In the genomic region with DNA sequence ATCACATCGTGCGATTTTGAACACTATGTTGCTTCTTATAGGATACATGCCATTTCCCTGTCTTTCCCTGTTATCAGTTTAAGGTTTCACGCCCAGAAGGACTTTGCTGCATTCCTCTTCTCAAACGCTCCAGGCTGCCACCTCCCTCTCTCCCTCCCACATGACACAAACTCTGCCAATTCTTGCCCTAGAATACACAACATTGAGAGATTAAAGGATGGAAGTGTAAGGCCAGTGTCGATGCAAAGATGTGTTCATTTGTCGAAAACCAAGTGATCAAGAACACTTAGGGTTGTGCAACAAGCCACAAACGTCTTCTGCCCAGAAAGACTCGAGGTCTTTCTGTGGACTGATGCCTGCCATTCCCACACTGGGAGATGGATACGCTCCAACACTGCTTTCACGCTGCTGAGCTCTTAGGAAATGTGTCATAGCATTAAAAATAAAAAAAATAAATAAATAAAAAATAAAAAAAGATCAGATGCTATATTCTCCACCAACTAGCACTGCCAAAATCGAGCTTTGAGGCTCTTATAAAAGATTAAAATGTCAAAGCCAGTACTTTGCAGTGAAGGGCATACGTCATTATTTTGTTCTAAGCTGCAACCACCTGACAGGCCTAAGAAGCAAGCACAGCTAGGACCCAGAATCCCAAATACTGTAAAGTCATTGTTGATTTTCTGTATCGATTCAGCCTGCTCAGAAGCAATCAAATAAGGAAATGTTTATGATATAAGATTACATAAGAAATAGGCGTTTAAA, we compare ENCODE assay signal across 11 mouse cellular contexts. TPM values are rescaled to one million over a fixed set of nuclear protein-coding genes. Genes with fewer than 3 reads are reported as not detected.
A peak's percentile ranks its signal among the peaks of the same experiment; 100 is the strongest.
DNase-seq lines count a peak whose midpoint lies in the region; ATAC-seq lines count a peak whose summit lies in the region.
"Had no signal": no experiment of that assay in that cellular context is flagged by ENCODE, and none has a peak within 500 bp of the region (broad histone marks: within the 10 kb centered on the region; RNA-seq: fewer than 3 reads in every experiment).

No protein-coding gene starts in this region.

- H3K27ac ChIP-seq in embryonic facial prominence, embryonic 14.5 days (replicated peaks; ENCODE audit: low read depth, low read length) = no peak overlapping the region
- no peak overlapping the region for H3K27ac ChIP-seq in embryonic facial prominence, embryonic 10.5 days (replicated peaks)
- no peak overlapping the region for H3K27ac ChIP-seq in midbrain, embryonic 16.5 days (ENCODE audit: low read length)
- H3K27ac ChIP-seq: limb, embryonic 13.5 days had no signal

- peak; percentile 37; the same call in 1 of the 2 replicates for ATAC-seq in embryonic facial prominence, embryonic 14.5 days (ENCODE audit: low read depth)
- ATAC-seq in midbrain, embryonic 16.5 days = no peak

- no peaks in the 10 kb centered on the region for H3K36me3 ChIP-seq in embryonic facial prominence, embryonic 14.5 days (ENCODE audit: control insufficient read depth, insufficient read depth, low read length)
- H3K36me3 ChIP-seq in embryonic facial prominence, embryonic 10.5 days (replicated peaks) = no peaks in the 10 kb centered on the region
- H3K36me3 ChIP-seq in midbrain, embryonic 16.5 days (ENCODE audit: control insufficient read depth, insufficient read depth, low read length) = no peaks in the 10 kb centered on the region
- H3K36me3 ChIP-seq: limb, embryonic 13.5 days had no signal

- no peaks in the 10 kb centered on the region; the same call in 1 of the 2 replicates for H3K4me1 ChIP-seq in embryonic facial prominence, embryonic 14.5 days (ENCODE audit: control insufficient read depth, insufficient read depth, low read length)
- peaks cover 11% of the 10 kb centered on the region; the same call in 1 of the 2 replicates for H3K4me1 ChIP-seq in embryonic facial prominence, embryonic 10.5 days
- peaks cover 7% of the 10 kb centered on the region; the same call in 1 of the 2 replicates for H3K4me1 ChIP-seq in midbrain, embryonic 16.5 days (ENCODE audit: control insufficient read depth, insufficient read depth, low read length)

- 61% methylated on average over 14 of the region's 14 CpGs for WGBS in embryonic facial prominence, embryonic 14.5 days
- 68% methylated on average over 14 of the region's 14 CpGs for WGBS in embryonic facial prominence, embryonic 10.5 days
- 34% methylated on average over 14 of the region's 14 CpGs for WGBS in midbrain, embryonic 16.5 days

- H3K4me3 ChIP-seq in embryonic facial prominence, embryonic 14.5 days (ENCODE audit: low read depth, low read length) = no peak overlapping the region
- H3K4me3 ChIP-seq in embryonic facial prominence, embryonic 10.5 days = no peak overlapping the region
- no peak overlapping the region for H3K4me3 ChIP-seq in midbrain, embryonic 16.5 days (ENCODE audit: low read depth, low read length)
- H3K4me3 ChIP-seq: limb, embryonic 13.5 days had no signal

- no peak overlapping the region for H3K4me2 ChIP-seq in embryonic facial prominence, embryonic 14.5 days (ENCODE audit: low read depth, low read length)
- H3K4me2 ChIP-seq in midbrain, embryonic 16.5 days (ENCODE audit: low read length) = no peak overlapping the region; the same call in 1 of the 2 replicates
- H3K4me2 ChIP-seq: limb, embryonic 13.5 days had no signal

- no peaks in the 10 kb centered on the region for H3K9me3 ChIP-seq in embryonic facial prominence, embryonic 14.5 days (ENCODE audit: control insufficient read depth, low read length)
- H3K9me3 ChIP-seq in embryonic facial prominence, embryonic 10.5 days = no peaks in the 10 kb centered on the region
- H3K9me3 ChIP-seq in midbrain, embryonic 16.5 days (replicated peaks; ENCODE audit: control insufficient read depth, low read length, poor library complexity, severe bottlenecking) = no peaks in the 10 kb centered on the region
- H3K9me3 ChIP-seq: limb, embryonic 13.5 days had no signal

- H3K9ac ChIP-seq in embryonic facial prominence, embryonic 14.5 days (ENCODE audit: low read depth, low read length) = no peak overlapping the region
- no peak overlapping the region for H3K9ac ChIP-seq in midbrain, embryonic 16.5 days (ENCODE audit: low read depth, low read length)
- H3K9ac ChIP-seq: limb, embryonic 13.5 days had no signal

- no peaks in the 10 kb centered on the region for H3K27me3 ChIP-seq in embryonic facial prominence, embryonic 14.5 days (replicated peaks; ENCODE audit: control insufficient read depth, insufficient read depth, low read length)
- H3K27me3 ChIP-seq in embryonic facial prominence, embryonic 10.5 days (replicated peaks; ENCODE audit: low read depth, poor library complexity, severe bottlenecking) = no peaks in the 10 kb centered on the region
- no peaks in the 10 kb centered on the region for H3K27me3 ChIP-seq in midbrain, embryonic 16.5 days (ENCODE audit: control insufficient read depth, insufficient read depth, low read depth, low read length)
- H3K27me3 ChIP-seq: limb, embryonic 13.5 days had no signal

- no peak for DNase-seq in embryonic facial prominence, embryonic 14.5 days (ENCODE audit: low spot score)
- no peak for DNase-seq in embryonic facial prominence, embryonic 10.5 days (ENCODE audit: low spot score)
- DNase-seq in layer of hippocampus, adult 18-20 months (ENCODE audit: low spot score in 2 of 2) = peak; percentile 51 to 79
- no peak for DNase-seq in layer of hippocampus, postnatal 25 days (ENCODE audit: extremely low spot score in 1 of 2, low spot score in 1 of 2)
- peak; percentile 19 for DNase-seq in Muller cell, postnatal 12 days (ENCODE audit: inconsistent ontology term)
- peak; percentile 42 for DNase-seq in layer of hippocampus, adult 9-11 months
- no peak for DNase-seq in kidney, adult 9 months
- DNase-seq: gastrocnemius, postnatal 36 days; midbrain, embryonic 14.5 days had no signal

RNA-seq across cellular contexts. Expression of gene Slk, which starts 19.5 kb away (rescaled TPM):
- 16.3 and 18.3 TPM in 2 replicates for polyA plus RNA-seq in embryonic facial prominence, embryonic 14.5 days (2014; fragmentation: Nextera tagmentation; extraction: Ambion mirVana)
- 7.8 and 8.9 TPM in 2 replicates for polyA plus RNA-seq in embryonic facial prominence, embryonic 10.5 days (2016; fragmentation: Nextera tagmentation; extraction: Ambion mirVana)
- 10 to 100 TPM; 64.4 to 64.7 TPM for total RNA-seq in layer of hippocampus, adult 18-20 months (2021)
- total RNA-seq in layer of hippocampus, postnatal 25 days (2021) = 10 to 100 TPM; 62.2 to 68.7 TPM
- polyA plus RNA-seq in midbrain, embryonic 16.5 days (2015; fragmentation: Nextera tagmentation; extraction: Ambion mirVana) = 4.7 and 5.8 TPM in 2 replicates

RNA-seq across cellular contexts. Expression of gene Stn1, which starts 22.6 kb away (rescaled TPM):
- polyA plus RNA-seq in embryonic facial prominence, embryonic 14.5 days (2014; fragmentation: Nextera tagmentation; extraction: Ambion mirVana) = 48.1 and 52.3 TPM in 2 replicates
- 68.3 and 70.6 TPM in 2 replicates for polyA plus RNA-seq in embryonic facial prominence, embryonic 10.5 days (2016; fragmentation: Nextera tagmentation; extraction: Ambion mirVana)
- 10 to 100 TPM; 21.0 to 22.8 TPM for total RNA-seq in layer of hippocampus, adult 18-20 months (2021)
- total RNA-seq in layer of hippocampus, postnatal 25 days (2021) = 10 to 100 TPM; 22.7 to 23.5 TPM
- polyA plus RNA-seq in midbrain, embryonic 16.5 days (2015; fragmentation: Nextera tagmentation; extraction: Ambion mirVana) = 23.4 and 24.0 TPM in 2 replicates

Comparison
In these comparisons a context has a peak if more than half of its experiments do, and no peak if none do; other contexts are left out.
1. DNase-seq: peak in layer of hippocampus, adult 18-20 months (2 of 2), Muller cell, postnatal 12 days (single experiment) and layer of hippocampus, adult 9-11 months (single experiment); none in embryonic facial prominence, embryonic 14.5 days (single experiment), embryonic facial prominence, embryonic 10.5 days (single experiment), layer of hippocampus, postnatal 25 days (0 of 2) and kidney, adult 9 months (single experiment).